In the genomic region with DNA sequence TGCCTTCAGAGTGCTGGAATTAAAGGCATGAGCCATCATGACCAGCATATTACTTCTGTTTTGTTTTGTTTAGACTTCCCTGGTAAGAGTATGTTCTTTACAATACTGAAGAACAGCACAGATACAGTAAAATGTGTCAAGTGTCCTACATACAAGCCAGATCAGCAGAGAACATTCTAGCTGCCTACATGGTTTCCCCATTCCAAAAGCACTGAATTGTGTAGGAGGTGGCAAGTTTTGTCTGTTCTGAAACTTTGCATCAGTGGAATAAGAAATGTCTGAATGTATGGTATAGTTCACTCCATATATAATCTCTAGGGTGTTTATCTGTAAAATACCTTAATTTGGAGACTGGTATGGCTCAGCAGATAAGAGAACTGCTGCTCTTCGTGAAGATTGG, we compare ENCODE assay signal across 24 mouse cellular contexts. TPM values are rescaled to one million over a fixed set of nuclear protein-coding genes. Genes with fewer than 3 reads are reported as not detected.
"Had no signal": no experiment of that assay in that cellular context is flagged by ENCODE, and none has a peak within 500 bp of the region (broad histone marks: within the 10 kb centered on the region; RNA-seq: fewer than 3 reads in every experiment).

No protein-coding gene starts in this region.

- ATAC-seq: liver, embryonic 12.5 days; midbrain, embryonic 15.5 days had no signal

- H3K9me3 ChIP-seq: limb, embryonic 10.5 days; limb, embryonic 13.5 days; liver, embryonic 12.5 days; liver, embryonic 15.5 days; lung, embryonic 15.5 days; midbrain, embryonic 12.5 days; midbrain, embryonic 15.5 days; neural tube, embryonic 12.5 days; neural tube, embryonic 15.5 days had no signal

- H3K27ac ChIP-seq: limb, embryonic 10.5 days; limb, embryonic 13.5 days; liver, embryonic 12.5 days; liver, embryonic 15.5 days; lung, embryonic 15.5 days; midbrain, embryonic 12.5 days; midbrain, embryonic 15.5 days; neural tube, embryonic 12.5 days; neural tube, embryonic 15.5 days; stomach, postnatal 0 days had no signal

- H3K4me3 ChIP-seq: limb, embryonic 10.5 days; limb, embryonic 13.5 days; liver, embryonic 12.5 days; liver, embryonic 15.5 days; lung, embryonic 15.5 days; midbrain, embryonic 12.5 days; midbrain, embryonic 15.5 days; neural tube, embryonic 12.5 days; neural tube, embryonic 15.5 days had no signal

- DNase-seq: kidney, adult 11 months; kidney, adult 9 months; kidney, postnatal 14 days; kidney, postnatal 4 days; layer of hippocampus, postnatal 36 days; liver; lung, adult 18-20 months; lung, postnatal 10 days; lung, postnatal 36 days; right cerebral cortex, adult 18-20 months; right cerebral cortex, postnatal 14 days; right cerebral cortex, postnatal 4 days; thymus, postnatal 25 days had no signal

- H3K9ac ChIP-seq: limb, embryonic 13.5 days; liver, embryonic 12.5 days; liver, embryonic 15.5 days; lung, embryonic 15.5 days; midbrain, embryonic 12.5 days; midbrain, embryonic 15.5 days; neural tube, embryonic 12.5 days; neural tube, embryonic 15.5 days had no signal

- H3K4me2 ChIP-seq: limb, embryonic 13.5 days; liver, embryonic 12.5 days; liver, embryonic 15.5 days; lung, embryonic 15.5 days; midbrain, embryonic 12.5 days; midbrain, embryonic 15.5 days; neural tube, embryonic 12.5 days; neural tube, embryonic 15.5 days had no signal

- H3K36me3 ChIP-seq: limb, embryonic 10.5 days; limb, embryonic 13.5 days; liver, embryonic 12.5 days; liver, embryonic 15.5 days; lung, embryonic 15.5 days; midbrain, embryonic 12.5 days; midbrain, embryonic 15.5 days; neural tube, embryonic 12.5 days; neural tube, embryonic 15.5 days had no signal

RNA-seq across cellular contexts. Expression of a gene that starts 1.4 kb away (rescaled TPM):
- polyA plus RNA-seq: liver, embryonic 12.5 days; liver, embryonic 15.5 days; lung, embryonic 15.5 days; stomach, embryonic 14.5 days had no signal

RNA-seq across cellular contexts. Expression of a gene that starts 29.7 kb away (rescaled TPM):
- polyA plus RNA-seq: liver, embryonic 12.5 days; liver, embryonic 15.5 days; neural tube, embryonic 12.5 days had no signal

RNA-seq across cellular contexts. Expression of a gene that starts 33.0 kb away (rescaled TPM):
- polyA plus RNA-seq: neural tube, embryonic 12.5 days had no signal

RNA-seq across cellular contexts. Expression of a gene that starts 42.3 kb away (rescaled TPM):
- polyA plus RNA-seq: liver, embryonic 12.5 days; stomach, embryonic 14.5 days had no signal
